Mouse (Mus musculus) heart, adult 8-10 months (tissue): ENCODE results near the gene Sf3b3. TPM values are rescaled to one million over a fixed set of nuclear protein-coding genes. Genes with fewer than 3 reads are reported as not detected.
A peak's percentile ranks its signal among the peaks of the same experiment; 100 is the strongest.
"Not testable (repeated sequence)": the region's sequence is repeated elsewhere in the genome, so short reads cannot be mapped to it uniquely, and the experiment has no call there.

Experiments used
- DNase-seq: peaks from one replicate; pipeline ENCODE4 v3.0.0; 2022; ENCODE audit warnings: low spot score
- total RNA-seq, 4 experiments: library from RNA; stranded (reverse); gene quantifications; 2 replicates each; pipeline ENCODE4 v1.2.4; 2022

Gene Sf3b3
- total RNA-seq, result 10 to 100 TPM; 33.5 to 38.7 (median 36.1) TPM

- DNase-seq, result peak; percentile 92
Measured at GRCm38 (mm10) chr8:110846405-110847170, at the start of gene Sf3b3, which contains the start of gene Cog4. Gene Sf3b3, minus strand, starts transcription at chr8:110846787. Gene Cog4, plus strand, starts transcription at chr8:110846600.

GRCm38 (mm10) chr8:110895812-110896211 lies 49.2 kb upstream of the Sf3b3 start:
- no peak for DNase-seq

- no peak for DNase-seq
Measured at GRCm38 (mm10) chr8:110895254-110895653, 48.7 kb upstream of the Sf3b3 start.

- DNase-seq, result no peak
Measured at GRCm38 (mm10) chr8:110894851-110895250, 48.3 kb upstream of the Sf3b3 start.

- no peak for DNase-seq
Measured at GRCm38 (mm10) chr8:110892913-110893312, 46.3 kb upstream of the Sf3b3 start.

GRCm38 (mm10) chr8:110892040-110892439 lies 45.5 kb upstream of the Sf3b3 start:
- no peak for DNase-seq

GRCm38 (mm10) chr8:110889904-110890470 lies 43.4 kb upstream of the Sf3b3 start:
- DNase-seq, result no peak

GRCm38 (mm10) chr8:110888860-110889259 lies 42.3 kb upstream of the Sf3b3 start:
- no peak for DNase-seq

GRCm38 (mm10) chr8:110888441-110888840 lies 41.9 kb upstream of the Sf3b3 start:
- DNase-seq, result no peak

GRCm38 (mm10) chr8:110887551-110887950 lies 41.0 kb upstream of the Sf3b3 start:
- no peak for DNase-seq

GRCm38 (mm10) chr8:110886634-110887033 lies 40.0 kb upstream of the Sf3b3 start:
- no peak for DNase-seq

- DNase-seq, result no peak
Measured at GRCm38 (mm10) chr8:110883824-110884223, 37.2 kb upstream of the Sf3b3 start.

GRCm38 (mm10) chr8:110881741-110882310 lies 35.2 kb upstream of the Sf3b3 start:
- no peak for DNase-seq

- DNase-seq, result no peak
Measured at GRCm38 (mm10) chr8:110877862-110878261, 31.3 kb upstream of the Sf3b3 start.

GRCm38 (mm10) chr8:110870501-110870900 lies 23.9 kb upstream of the Sf3b3 start:
- no peak for DNase-seq

- DNase-seq, result not testable (repeated sequence)
Measured at GRCm38 (mm10) chr8:110861347-110862025, 14.9 kb upstream of the Sf3b3 start.

GRCm38 (mm10) chr8:110859651-110860501 lies 13.3 kb upstream of the Sf3b3 start:
- DNase-seq, result no peak

- no peak for DNase-seq
Measured at GRCm38 (mm10) chr8:110856760-110857461, 10.3 kb upstream of the Sf3b3 start.

GRCm38 (mm10) chr8:110856073-110856472 lies 9.5 kb upstream of the Sf3b3 start:
- not testable (repeated sequence) for DNase-seq

GRCm38 (mm10) chr8:110851186-110851585 lies 4.6 kb upstream of the Sf3b3 start:
- no peak for DNase-seq
